Comparison of ENCODE assay signal across 18 mouse cellular contexts in genomic region chr16:89833011-89833410, GRCm38 (mm10).
"Had no signal": no experiment of that assay in that cellular context is flagged by ENCODE, and none has a peak within 500 bp of the region (broad histone marks: within the 10 kb centered on the region; RNA-seq: fewer than 3 reads in every experiment).

No protein-coding gene starts in this region.

- H3K4me3 ChIP-seq: liver, embryonic 15.5 days; lung, embryonic 15.5 days; megakaryocyte, embryonic 14.5 days; neural tube, embryonic 12.5 days; stomach, embryonic 15.5 days had no signal

- ATAC-seq: liver, postnatal 0 days; lung, postnatal 0 days; midbrain, embryonic 16.5 days had no signal

- DNase-seq: liver, postnatal 0 days; lung, adult 2 months; lung, postnatal 14 days; lung, postnatal 36 days; midbrain, embryonic 14.5 days; right cerebral cortex, postnatal 14 days; thymus, adult 18-20 months; thymus, postnatal 14 days; thymus, postnatal 36 days had no signal

- H3K4me2 ChIP-seq: liver, embryonic 15.5 days; lung, embryonic 15.5 days; midbrain, embryonic 11.5 days; neural tube, embryonic 12.5 days; stomach, embryonic 15.5 days had no signal

- H3K27me3 ChIP-seq: liver, embryonic 15.5 days; lung, embryonic 15.5 days; megakaryocyte, embryonic 14.5 days; neural tube, embryonic 12.5 days; stomach, embryonic 15.5 days had no signal

- H3K9ac ChIP-seq: liver, embryonic 15.5 days; liver, postnatal 0 days; lung, embryonic 15.5 days; neural tube, embryonic 12.5 days; stomach, embryonic 15.5 days had no signal

- H3K9me3 ChIP-seq: liver, embryonic 15.5 days; lung, embryonic 15.5 days; megakaryocyte, embryonic 14.5 days; neural tube, embryonic 12.5 days; stomach, embryonic 15.5 days had no signal

- H3K4me1 ChIP-seq: neural tube, embryonic 12.5 days; stomach, embryonic 15.5 days had no signal

- H3K27ac ChIP-seq: liver, embryonic 15.5 days; lung, embryonic 15.5 days; macrophage; neural tube, embryonic 12.5 days; stomach, embryonic 15.5 days had no signal

- H3K36me3 ChIP-seq: liver, embryonic 15.5 days; lung, embryonic 15.5 days had no signal
